Mouse (Mus musculus): Measurements from ENCODE around the gene Oxa1l. TPM values are rescaled to one million over a fixed set of nuclear protein-coding genes. Genes with fewer than 3 reads are reported as not detected.
A peak's percentile ranks its signal among the peaks of the same experiment; 100 is the strongest.

Oxa1l gene
- polyA plus RNA-seq, 1 experiment from 2014 or later, result 33.7 TPM

GRCm38 (mm10) chr14:54396685-54397084 lies 36.1 kb downstream of the Oxa1l start:
- no peak overlapping the region for H3K9ac ChIP-seq (ENCODE audit: low read length)
- WGBS, result 72% methylated on average over 7 of the region's 7 CpGs
- no peak for ATAC-seq (ENCODE audit: insufficient read depth, low FRiP score)
- no peak overlapping the region for H3K4me2 ChIP-seq (ENCODE audit: low read depth, low read length)
- H3K4me3 ChIP-seq (replicated peaks; ENCODE audit: low read length), result no peak overlapping the region
- H3K27me3 ChIP-seq (ENCODE audit: control insufficient read depth, insufficient read depth, low read length), result no peaks in the 10 kb centered on the region
- no peak overlapping the region for H3K27ac ChIP-seq (ENCODE audit: low read length)
- H3K9me3 ChIP-seq (replicated peaks; ENCODE audit: control insufficient read depth, low read length), result no peaks in the 10 kb centered on the region; the same call in 1 of the 2 replicates
- H3K36me3 ChIP-seq (ENCODE audit: control insufficient read depth, insufficient read depth, low read length), result no peaks in the 10 kb centered on the region
- H3K4me1 ChIP-seq (ENCODE audit: control insufficient read depth, insufficient read depth, low read length), result 0 out of 2 replicates have a peak, but pooled peaks cover 7% of the 10 kb centered on the region

GRCm38 (mm10) chr14:54397872-54398527 lies 37.4 kb downstream of the Oxa1l start:
- WGBS, result 74% methylated on average over 7 of the region's 7 CpGs
- no peak overlapping the region for H3K9ac ChIP-seq (ENCODE audit: low read length)
- ATAC-seq (ENCODE audit: insufficient read depth, low FRiP score), result no peak
- H3K4me3 ChIP-seq (replicated peaks; ENCODE audit: low read length), result no peak overlapping the region
- no peaks in the 10 kb centered on the region for H3K36me3 ChIP-seq (ENCODE audit: control insufficient read depth, insufficient read depth, low read length)
- 0 out of 2 replicates have a peak, but pooled peaks cover 7% of the 10 kb centered on the region for H3K4me1 ChIP-seq (ENCODE audit: control insufficient read depth, insufficient read depth, low read length)
- no peak overlapping the region for H3K27ac ChIP-seq (ENCODE audit: low read length)
- H3K27me3 ChIP-seq (ENCODE audit: control insufficient read depth, insufficient read depth, low read length), result no peaks in the 10 kb centered on the region
- H3K4me2 ChIP-seq (ENCODE audit: low read depth, low read length), result no peak overlapping the region
- no peaks in the 10 kb centered on the region; the same call in 1 of the 2 replicates for H3K9me3 ChIP-seq (replicated peaks; ENCODE audit: control insufficient read depth, low read length)

- Histone ChIP-seq H3K4me1 (ENCODE audit: control insufficient read depth, insufficient read depth, low read length) (0 out of 2 replicates have a peak, but pooled peaks cover 7% of the 10 kb centered on the region), H3K4me3 (replicated peaks; ENCODE audit: low read length) (no peak overlapping the region), H3K27ac (ENCODE audit: low read length) (no peak overlapping the region; the same call in 1 of the 2 replicates), H3K9me3 (replicated peaks; ENCODE audit: control insufficient read depth, low read length) (no peaks in the 10 kb centered on the region; the same call in 1 of the 2 replicates), H3K36me3 (ENCODE audit: control insufficient read depth, insufficient read depth, low read length) (no peaks in the 10 kb centered on the region), H3K27me3 (ENCODE audit: control insufficient read depth, insufficient read depth, low read length) (no peaks in the 10 kb centered on the region), H3K4me2 (ENCODE audit: low read depth, low read length) (no peak overlapping the region), H3K9ac (ENCODE audit: low read length) (no peak overlapping the region)
- WGBS, result 62% methylated on average over 7 of the region's 7 CpGs
- no peak for ATAC-seq (ENCODE audit: insufficient read depth, low FRiP score)
Measured at GRCm38 (mm10) chr14:54398528-54398916, 37.9 kb downstream of the Oxa1l start.

GRCm38 (mm10) chr14:54398921-54399382 lies 38.3 kb downstream of the Oxa1l start:
- Histone ChIP-seq H3K9ac (ENCODE audit: low read length) (no peak overlapping the region), H3K4me3 (replicated peaks; ENCODE audit: low read length) (no peak overlapping the region), H3K4me1 (ENCODE audit: control insufficient read depth, insufficient read depth, low read length) (0 out of 2 replicates have a peak, but pooled peaks cover 7% of the 10 kb centered on the region), H3K36me3 (ENCODE audit: control insufficient read depth, insufficient read depth, low read length) (no peaks in the 10 kb centered on the region), H3K9me3 (replicated peaks; ENCODE audit: control insufficient read depth, low read length) (no peaks in the 10 kb centered on the region; the same call in 1 of the 2 replicates), H3K27ac (ENCODE audit: low read length) (peak overlapping the region; percentile 19), H3K27me3 (ENCODE audit: control insufficient read depth, insufficient read depth, low read length) (no peaks in the 10 kb centered on the region), H3K4me2 (ENCODE audit: low read depth, low read length) (no peak overlapping the region)
- ATAC-seq (ENCODE audit: insufficient read depth, low FRiP score), result no peak
- WGBS, result 47% methylated on average over 8 of the region's 8 CpGs

GRCm38 (mm10) chr14:54401723-54402122 lies 41.1 kb downstream of the Oxa1l start:
- no peaks in the 10 kb centered on the region for H3K9me3 ChIP-seq (replicated peaks; ENCODE audit: control insufficient read depth, low read length)
- no peak overlapping the region for H3K4me2 ChIP-seq (ENCODE audit: low read depth, low read length)
- H3K36me3 ChIP-seq (ENCODE audit: control insufficient read depth, insufficient read depth, low read length), result no peaks in the 10 kb centered on the region
- H3K27ac ChIP-seq (ENCODE audit: low read length), result no peak overlapping the region
- 0 out of 2 replicates have a peak, but pooled peaks cover 7% of the 10 kb centered on the region for H3K4me1 ChIP-seq (ENCODE audit: control insufficient read depth, insufficient read depth, low read length)
- no peak for ATAC-seq (ENCODE audit: insufficient read depth, low FRiP score)
- no peak overlapping the region for H3K4me3 ChIP-seq (replicated peaks; ENCODE audit: low read length)
- H3K9ac ChIP-seq (ENCODE audit: low read length), result no peak overlapping the region
- 33% methylated on average over 3 of the region's 3 CpGs for WGBS
- no peaks in the 10 kb centered on the region for H3K27me3 ChIP-seq (ENCODE audit: control insufficient read depth, insufficient read depth, low read length)

- no peak for ATAC-seq (ENCODE audit: insufficient read depth, low FRiP score)
- Histone ChIP-seq H3K4me1 (ENCODE audit: control insufficient read depth, insufficient read depth, low read length) (peaks cover 5% of the 10 kb centered on the region), H3K36me3 (ENCODE audit: control insufficient read depth, insufficient read depth, low read length) (no peaks in the 10 kb centered on the region), H3K4me3 (replicated peaks; ENCODE audit: low read length) (peak overlapping the region; percentile 15), H3K9me3 (replicated peaks; ENCODE audit: control insufficient read depth, low read length) (no peaks in the 10 kb centered on the region), H3K9ac (ENCODE audit: low read length) (0 out of 2 replicates have a peak overlapping the region, but pooled peaks have one; percentile 23), H3K27me3 (ENCODE audit: control insufficient read depth, insufficient read depth, low read length) (no peaks in the 10 kb centered on the region), H3K4me2 (ENCODE audit: low read depth, low read length) (peak overlapping the region; percentile 37), H3K27ac (ENCODE audit: low read length) (no peak overlapping the region)
- WGBS, result 84% methylated on average over 25 of the region's 25 CpGs
Measured at GRCm38 (mm10) chr14:54408336-54409056, 47.9 kb downstream of the Oxa1l start.

- Histone ChIP-seq H3K36me3 (ENCODE audit: control insufficient read depth, insufficient read depth, low read length) (no peaks in the 10 kb centered on the region), H3K4me1 (ENCODE audit: control insufficient read depth, insufficient read depth, low read length) (peaks cover 11% of the 10 kb centered on the region), H3K27me3 (ENCODE audit: control insufficient read depth, insufficient read depth, low read length) (no peaks in the 10 kb centered on the region), H3K4me3 (replicated peaks; ENCODE audit: low read length) (peak overlapping the region; percentile 29), H3K9me3 (replicated peaks; ENCODE audit: control insufficient read depth, low read length) (no peaks in the 10 kb centered on the region), H3K4me2 (ENCODE audit: low read depth, low read length) (peak overlapping the region; percentile 37), H3K27ac (ENCODE audit: low read length) (peak overlapping the region; percentile 93), H3K9ac (ENCODE audit: low read length) (0 out of 2 replicates have a peak overlapping the region, but pooled peaks have one; percentile 66)
- no peak for ATAC-seq (ENCODE audit: insufficient read depth, low FRiP score)
- 67% methylated on average over 7 of the region's 7 CpGs for WGBS
Measured at GRCm38 (mm10) chr14:54409057-54409645, 48.5 kb downstream of the Oxa1l start.

GRCm38 (mm10) chr14:54409980-54410810 lies 49.6 kb downstream of the Oxa1l start:
- ATAC-seq (ENCODE audit: insufficient read depth, low FRiP score), result peak; percentile 87
- Histone ChIP-seq H3K36me3 (ENCODE audit: control insufficient read depth, insufficient read depth, low read length) (no peaks in the 10 kb centered on the region), H3K27me3 (ENCODE audit: control insufficient read depth, insufficient read depth, low read length) (no peaks in the 10 kb centered on the region), H3K4me1 (ENCODE audit: control insufficient read depth, insufficient read depth, low read length) (peaks cover 17% of the 10 kb centered on the region), H3K4me3 (replicated peaks; ENCODE audit: low read length) (peak overlapping the region; percentile 29), H3K4me2 (ENCODE audit: low read depth, low read length) (peak overlapping the region; percentile 37), H3K9me3 (replicated peaks; ENCODE audit: control insufficient read depth, low read length) (no peaks in the 10 kb centered on the region), H3K9ac (ENCODE audit: low read length) (peak overlapping the region; percentile 66), H3K27ac (ENCODE audit: low read length) (peak overlapping the region; percentile 93)
- 29% methylated on average over 17 of the region's 17 CpGs for WGBS
